Mouse (Mus musculus) kidney, embryonic 14.5 days (tissue): ENCODE measurements around the gene Morn1. TPM values are rescaled to one million over a fixed set of nuclear protein-coding genes. Genes with fewer than 3 reads are reported as not detected.

Experiments
- ATAC-seq: fragments of 200-750 bp; cut with Nextera tagmentation; 2 replicates; pipeline ENCODE4 v1.8.0; 2017; ENCODE audit warnings: moderate number of reproducible peaks, mild to moderate bottlenecking, moderate TSS enrichment, moderate library complexity; ENCODE audit not compliant: low FRiP score, low TSS enrichment
- H3K27ac ChIP-seq: fragments of 300-500 bp; sonication (generic); 2 replicates; pipeline ENCODE4 v1.5.1; 2014; ENCODE audit warnings: low read depth, mild to moderate bottlenecking, low read length, moderate library complexity, mixed read lengths
- H3K27me3 ChIP-seq: fragments of 300-500 bp; sonication (generic); 2 replicates; pipeline ENCODE4 v1.6.1; 2014; ENCODE audit warnings: mild to moderate bottlenecking, low read length; ENCODE audit not compliant: control insufficient read depth, insufficient read depth
- H3K36me3 ChIP-seq: fragments of 300-500 bp; sonication (generic); 2 replicates; pipeline ENCODE4 v1.6.1; 2014; ENCODE audit warnings: low read length, mixed read lengths; ENCODE audit not compliant: control insufficient read depth, insufficient read depth
- H3K4me1 ChIP-seq: fragments of 300-500 bp; sonication (generic); 2 replicates; pipeline ENCODE4 v1.6.1; 2014; ENCODE audit warnings: low read length, mixed read lengths; ENCODE audit not compliant: control insufficient read depth, insufficient read depth
- H3K4me2 ChIP-seq: fragments of 300-500 bp; sonication (generic); replicated peaks from 2 replicates; pipeline ENCODE4 v1.6.1; 2014; ENCODE audit warnings: low read depth, mild to moderate bottlenecking, low read length
- H3K4me3 ChIP-seq: fragments of 300-500 bp; sonication (generic); 2 replicates; pipeline ENCODE4 v1.5.1; 2014; ENCODE audit warnings: mild to moderate bottlenecking, low read length
- H3K9ac ChIP-seq: fragments of 300-500 bp; sonication (generic); 2 replicates; pipeline ENCODE4 v1.6.1; 2014; ENCODE audit warnings: low read depth, mild to moderate bottlenecking, low read length, moderate library complexity
- H3K9me3 ChIP-seq: fragments of 300-500 bp; sonication (generic); 2 replicates; pipeline ENCODE4 v1.6.1; 2016; ENCODE audit warnings: low read length; ENCODE audit not compliant: control insufficient read depth
- WGBS: fragments of 180-500 bp; shearing (Covaris S2); extraction: QIAGEN DNeasy Blood & Tissue Kit; methylation state at CpG from one replicate; pipeline ENCODE4 v1.1.7; 2014; 5-methylcytosine and 5-hydroxymethylcytosine counted together
- polyA plus RNA-seq: library from polyadenylated mRNA; unstranded; fragments of >200 nt; fragmentation: Nextera tagmentation; extraction: Ambion mirVana; gene quantifications from 2 replicates; pipeline ENCODE4 v1.2.1, GENCODE M21; 2014

The Morn1 gene
- polyA plus RNA-seq, 1 experiment from 2014 or later: 6.9 TPM

- Histone ChIP-seq H3K27ac (no peak overlapping the region), H3K9ac (no peak overlapping the region), H3K36me3 (peaks cover 29% of the 10 kb centered on the region), H3K9me3 (no peaks in the 10 kb centered on the region), H3K4me1 (peaks cover 22% of the 10 kb centered on the region), H3K4me2 (no peak overlapping the region), H3K4me3 (no peak overlapping the region), H3K27me3 (no peaks in the 10 kb centered on the region)
- ATAC-seq: no peak
- WGBS: 62% methylated on average over 4 of the region's 4 CpGs
These were observed 65.5 kb downstream of the Morn1 start for GRCm38 (mm10) chr4:155151845-155152244.

DNA sequence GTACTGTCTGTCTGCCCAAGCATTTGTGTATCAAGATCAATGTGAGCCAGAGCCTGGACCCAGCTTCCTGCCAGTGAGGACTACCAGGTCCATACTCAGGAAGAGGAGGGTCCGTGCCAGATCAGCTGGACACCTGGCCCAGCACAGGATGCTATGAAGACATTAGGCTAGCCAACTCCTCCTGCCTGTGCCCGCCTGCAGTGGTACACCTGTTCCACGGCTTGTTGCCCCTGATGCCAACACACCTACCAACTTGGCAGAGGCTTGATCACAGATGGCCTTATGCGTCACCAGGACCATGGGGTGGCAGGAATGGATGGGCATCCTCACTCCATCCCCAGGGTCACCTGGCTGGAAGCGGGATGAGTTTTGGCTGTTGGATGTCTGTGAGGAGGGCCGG lies 66.1 kb downstream of the Morn1 start:
- Histone ChIP-seq H3K36me3 (peaks cover 35% of the 10 kb centered on the region), H3K4me3 (no peak overlapping the region), H3K27ac (no peak overlapping the region), H3K4me1 (peaks cover 22% of the 10 kb centered on the region), H3K9me3 (no peaks in the 10 kb centered on the region), H3K4me2 (no peak overlapping the region), H3K27me3 (no peaks in the 10 kb centered on the region), H3K9ac (no peak overlapping the region)
- 99% methylated on average over 6 of the region's 6 CpGs for WGBS
- no peak for ATAC-seq

GRCm38 (mm10) chr4:155153389-155154072 lies 67.2 kb downstream of the Morn1 start:
- Histone ChIP-seq H3K9ac (no peak overlapping the region), H3K36me3 (peaks cover 46% of the 10 kb centered on the region)

GRCm38 (mm10) chr4:155154986-155155385 lies 68.6 kb downstream of the Morn1 start:
- Histone ChIP-seq H3K27ac (no peak overlapping the region), H3K4me3 (no peak overlapping the region), H3K27me3 (no peaks in the 10 kb centered on the region), H3K4me1 (peaks cover 13% of the 10 kb centered on the region), H3K9me3 (no peaks in the 10 kb centered on the region), H3K36me3 (peaks cover 60% of the 10 kb centered on the region), H3K4me2 (no peak overlapping the region), H3K9ac (no peak overlapping the region)
- WGBS: 59% methylated on average over 11 of the region's 11 CpGs
- no peak for ATAC-seq

More at GRCm38 (mm10) chr4:155153389-155154072, 67.2 kb downstream of the Morn1 start:
- ATAC-seq: no peak
- H3K4me3 ChIP-seq: no peak overlapping the region
- H3K4me1 ChIP-seq: peaks cover 22% of the 10 kb centered on the region
- WGBS: 58% methylated on average over 3 of the region's 3 CpGs
- no peaks in the 10 kb centered on the region for H3K9me3 ChIP-seq
- no peak overlapping the region for H3K4me2 ChIP-seq
- H3K27ac ChIP-seq: no peak overlapping the region
- no peaks in the 10 kb centered on the region for H3K27me3 ChIP-seq

- 94% methylated on average over 17 of the region's 17 CpGs for WGBS
- H3K27ac ChIP-seq: no peak overlapping the region
- no peaks in the 10 kb centered on the region for H3K9me3 ChIP-seq
- H3K36me3 ChIP-seq: peaks cover 61% of the 10 kb centered on the region
- no peak overlapping the region for H3K9ac ChIP-seq
- no peak overlapping the region for H3K4me3 ChIP-seq
- H3K4me1 ChIP-seq: peaks cover 8% of the 10 kb centered on the region; the same call in 1 of the 2 replicates
- H3K4me2 ChIP-seq: no peak overlapping the region
- H3K27me3 ChIP-seq: no peaks in the 10 kb centered on the region
- ATAC-seq: no peak
These were observed 70.4 kb downstream of the Morn1 start for GRCm38 (mm10) chr4:155156734-155157133.

- Histone ChIP-seq H3K9ac (no peak overlapping the region), H3K27ac (no peak overlapping the region), H3K27me3 (no peaks in the 10 kb centered on the region), H3K9me3 (no peaks in the 10 kb centered on the region), H3K4me3 (no peak overlapping the region), H3K4me2 (no peak overlapping the region), H3K4me1 (peaks cover 19% of the 10 kb centered on the region), H3K36me3 (peaks cover 58% of the 10 kb centered on the region)
- no peak for ATAC-seq
- 88% methylated on average over 27 of the region's 27 CpGs for WGBS
These were observed 71.6 kb downstream of the Morn1 start for GRCm38 (mm10) chr4:155157871-155158542.

GRCm38 (mm10) chr4:155158543-155158917 lies 72.2 kb downstream of the Morn1 start:
- Histone ChIP-seq H3K4me3 (no peak overlapping the region), H3K4me2 (no peak overlapping the region), H3K9me3 (no peaks in the 10 kb centered on the region), H3K9ac (no peak overlapping the region), H3K27ac (no peak overlapping the region), H3K4me1 (peaks cover 24% of the 10 kb centered on the region), H3K36me3 (peaks cover 58% of the 10 kb centered on the region), H3K27me3 (no peaks in the 10 kb centered on the region)
- WGBS: 66% methylated on average over 8 of the region's 8 CpGs
- ATAC-seq: no peak

DNA sequence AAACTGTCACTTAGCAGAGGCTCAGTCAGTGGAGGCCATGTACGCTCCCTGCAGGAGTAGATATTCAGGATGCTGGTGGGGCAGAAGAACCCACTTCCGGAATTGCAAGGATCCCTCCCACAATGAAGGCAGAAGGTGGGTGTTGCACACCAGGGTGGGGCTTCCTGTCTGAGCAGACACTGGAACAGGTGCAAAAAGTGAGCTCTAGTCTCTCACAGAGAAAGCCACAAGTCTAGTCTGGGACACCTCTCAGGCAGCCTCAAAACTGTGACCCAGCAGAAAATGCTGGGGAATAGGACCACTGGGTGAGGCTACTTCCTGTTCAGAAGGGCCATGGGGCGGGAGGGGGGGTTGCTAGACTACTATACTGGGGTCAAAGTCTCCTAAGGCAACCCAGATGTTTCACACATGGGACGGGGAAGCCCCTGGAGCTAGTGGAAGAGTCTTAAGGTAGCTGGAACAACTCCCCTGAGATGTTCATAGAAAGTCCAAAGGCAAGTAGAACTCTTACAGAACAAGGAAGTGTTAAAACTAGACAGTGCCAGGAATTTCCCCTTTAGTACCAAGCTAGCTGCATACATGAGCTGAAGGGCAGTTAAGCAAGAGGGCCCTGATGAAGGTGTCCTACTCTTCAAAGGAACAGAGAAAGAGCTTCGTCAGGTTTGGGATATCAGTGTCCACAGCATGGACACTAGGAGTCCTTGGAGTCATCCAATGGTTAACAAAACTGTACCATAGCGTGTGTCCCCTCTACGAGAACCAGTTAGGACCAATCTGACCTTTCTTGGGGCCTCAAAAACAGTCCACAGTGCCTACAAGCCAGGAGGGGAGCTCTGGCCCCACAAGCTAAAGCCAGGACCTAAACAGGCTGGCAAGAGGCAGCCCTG lies 76.3 kb downstream of the Morn1 start:
- H3K4me1 ChIP-seq: peaks cover 40% of the 10 kb centered on the region
- ATAC-seq: no peak
- H3K27ac ChIP-seq: peak overlapping the region; percentile 47

More for the DNA sequence above, 76.3 kb downstream of the Morn1 start:
- Histone ChIP-seq H3K4me2 (no peak overlapping the region), H3K9ac (0 out of 2 replicates have a peak overlapping the region, but pooled peaks have one; percentile 18), H3K36me3 (peaks cover 24% of the 10 kb centered on the region), H3K27me3 (no peaks in the 10 kb centered on the region), H3K9me3 (no peaks in the 10 kb centered on the region), H3K4me3 (no peak overlapping the region)
- WGBS: 68% methylated on average over 7 of the region's 7 CpGs
